Mouse (Mus musculus): ENCODE results near the gene Amigo1. TPM values are rescaled to one million over a fixed set of nuclear protein-coding genes. Genes with fewer than 3 reads are reported as not detected.
A peak's percentile ranks its signal among the peaks of the same experiment; 100 is the strongest.
"Not testable (repeated sequence)": the region's sequence is repeated elsewhere in the genome, so short reads cannot be mapped to it uniquely, and the experiment has no call there.

Amigo1 gene
- total RNA-seq, 2 experiments from 2014 or later, result 36.9 to 37.2 TPM

GRCm38 (mm10) chr3:108206731-108207375 lies 20.7 kb downstream of the Amigo1 start:
- peak in 1 of 2 experiments; percentile 23 for DNase-seq (ENCODE audit: low spot score in 2 of 2)

GRCm38 (mm10) chr3:108209001-108209400 lies 22.9 kb downstream of the Amigo1 start:
- no peak for DNase-seq (ENCODE audit: low spot score in 2 of 2)

DNA sequence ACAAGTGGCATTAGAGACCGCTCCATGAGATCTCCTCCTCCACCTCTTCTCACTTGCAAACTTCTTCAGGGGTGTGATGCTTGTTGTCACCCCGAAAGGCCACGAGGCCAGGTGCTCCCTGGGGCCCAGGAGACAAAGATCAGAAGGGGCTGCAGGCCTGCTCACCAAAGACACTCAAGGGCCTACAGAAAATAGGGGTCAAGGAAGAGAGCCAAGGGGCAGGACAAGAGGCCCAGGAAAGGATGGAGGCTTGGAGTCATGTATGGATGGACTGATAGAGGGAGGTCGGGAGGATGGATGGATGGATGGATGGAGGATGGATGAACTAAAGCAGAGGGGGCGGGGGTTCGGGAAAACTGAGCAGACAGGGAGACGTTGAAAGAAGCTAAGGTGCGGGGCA lies 23.4 kb downstream of the Amigo1 start:
- DNase-seq (ENCODE audit: low spot score in 2 of 2), result no peak

GRCm38 (mm10) chr3:108209946-108210770 lies 24.0 kb downstream of the Amigo1 start:
- peak; percentile 91 to 94 for DNase-seq (ENCODE audit: low spot score in 2 of 2)

- DNase-seq (ENCODE audit: low spot score in 2 of 2), result no peak
Observed at GRCm38 (mm10) chr3:108210771-108211139, 24.6 kb downstream of the Amigo1 start, which contains the start of gene Atxn7l2. TSS of gene Atxn7l2 (minus strand) at chr3:108210934.

- DNase-seq (ENCODE audit: low spot score in 2 of 2), result peak in 1 of 2 experiments; percentile 34
Observed at GRCm38 (mm10) chr3:108211845-108212244, 25.7 kb downstream of the Amigo1 start.

DNA sequence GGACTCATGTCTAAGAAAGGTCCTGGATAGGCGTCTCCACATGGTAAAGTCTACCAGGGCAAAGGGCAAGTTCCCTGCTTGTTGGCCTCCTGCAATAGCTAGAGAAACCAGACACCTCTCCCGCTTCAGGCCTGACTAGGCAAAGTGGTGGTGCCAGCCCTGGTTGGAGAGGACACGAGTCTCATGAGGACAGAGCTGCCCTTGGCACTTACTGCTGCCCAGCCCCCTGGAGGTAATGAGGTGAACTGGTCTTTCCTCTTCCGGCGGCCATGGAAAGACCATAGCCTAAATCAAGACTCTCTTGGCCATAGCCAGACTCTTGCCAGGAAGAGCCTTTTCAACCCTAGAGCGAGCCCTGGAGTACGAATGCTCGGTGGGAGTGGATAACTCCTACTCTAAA lies 26.3 kb downstream of the Amigo1 start:
- peak in 1 of 2 experiments; percentile 12 for DNase-seq (ENCODE audit: low spot score in 2 of 2)

DNA sequence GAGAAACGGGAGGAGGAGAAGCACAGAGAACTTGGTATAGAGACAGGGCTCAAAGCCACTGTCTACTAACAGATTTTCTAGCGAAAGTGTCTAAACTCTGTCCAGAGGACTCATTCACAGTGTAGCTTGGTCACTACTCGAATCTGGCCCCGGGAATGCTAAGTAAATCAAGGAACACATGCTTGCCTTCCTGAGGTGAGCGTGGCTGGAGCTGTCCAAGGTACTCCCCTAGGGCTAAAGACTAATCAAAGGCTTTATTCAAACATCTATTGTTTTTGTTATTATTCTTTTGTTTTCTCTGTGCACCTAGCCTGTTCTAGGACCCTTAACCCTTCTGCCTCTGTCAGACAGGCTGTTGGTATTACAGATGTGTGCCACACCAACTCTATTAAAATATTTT lies 28.6 kb downstream of the Amigo1 start:
- DNase-seq (ENCODE audit: low spot score in 2 of 2), result no peak

- no peak for DNase-seq (ENCODE audit: low spot score in 2 of 2)
Observed at GRCm38 (mm10) chr3:108220661-108221060, 34.5 kb downstream of the Amigo1 start.

- peak in 1 of 2 experiments; percentile 14 for DNase-seq (ENCODE audit: low spot score in 2 of 2)
Observed at GRCm38 (mm10) chr3:108225711-108226557, 39.8 kb downstream of the Amigo1 start.

DNA sequence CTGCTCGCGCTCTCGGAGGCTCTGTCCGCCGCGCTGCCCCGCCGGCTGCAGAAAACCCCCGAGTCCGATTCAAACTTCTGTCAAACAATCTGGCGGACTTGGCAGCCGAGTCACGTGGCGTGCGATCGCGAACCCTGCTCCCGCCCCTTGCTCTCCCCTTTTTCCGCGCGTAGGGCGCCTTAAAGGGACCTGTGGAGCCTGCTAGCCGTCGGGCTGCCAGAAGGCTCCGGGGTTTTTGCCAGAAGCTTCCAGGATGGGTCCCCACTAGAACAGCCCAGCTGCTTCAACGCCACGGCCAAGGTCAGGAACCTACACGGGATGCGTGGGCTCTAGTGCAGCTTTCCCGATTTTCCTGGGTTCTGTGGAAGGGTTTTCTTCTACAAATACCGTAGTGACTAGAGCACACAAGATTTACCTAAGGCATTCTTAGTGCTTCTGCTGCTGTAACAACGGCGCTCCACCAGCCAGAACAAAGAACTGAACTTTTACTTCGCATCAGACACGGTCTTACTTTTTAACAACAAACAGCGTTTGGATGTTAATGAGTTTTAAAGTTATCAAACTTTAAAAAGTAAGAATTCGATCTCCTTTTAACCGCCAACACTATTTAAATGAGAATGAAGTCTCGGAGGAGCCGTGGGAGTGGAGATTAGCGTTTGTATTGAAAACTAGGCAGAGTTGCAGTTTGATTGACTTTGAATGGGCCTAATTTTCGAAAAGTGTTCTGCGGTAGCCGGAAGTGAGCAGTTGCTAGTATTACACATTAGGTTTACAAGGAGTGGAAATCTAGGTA lies 40.6 kb downstream of the Amigo1 start, which contains the start of gene Sypl2:
Sypl2 (minus strand) TSS at position 91 of the 793 bp plus-strand sequence.
- peak; percentile 30 to 52 for DNase-seq (ENCODE audit: low spot score in 2 of 2)

DNA sequence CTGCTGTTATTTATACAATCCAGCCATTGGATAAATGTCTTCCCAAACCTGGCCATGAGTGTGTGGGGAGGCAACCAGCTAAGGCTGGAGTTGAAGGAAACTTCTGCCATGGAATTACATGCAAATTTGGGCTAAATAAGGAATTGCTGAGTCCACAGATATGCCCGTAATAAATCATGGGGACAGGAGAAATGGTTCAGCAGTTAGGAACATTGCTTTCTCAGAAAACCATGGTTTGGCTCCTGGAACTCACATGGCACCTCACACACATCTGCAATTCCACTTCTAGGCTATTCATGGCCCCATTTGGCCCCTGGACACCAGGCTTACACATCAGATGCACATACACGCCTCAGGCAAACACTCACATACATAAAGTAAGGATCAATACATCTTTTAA lies 41.4 kb downstream of the Amigo1 start:
- DNase-seq (ENCODE audit: low spot score in 2 of 2), result no peak

DNA sequence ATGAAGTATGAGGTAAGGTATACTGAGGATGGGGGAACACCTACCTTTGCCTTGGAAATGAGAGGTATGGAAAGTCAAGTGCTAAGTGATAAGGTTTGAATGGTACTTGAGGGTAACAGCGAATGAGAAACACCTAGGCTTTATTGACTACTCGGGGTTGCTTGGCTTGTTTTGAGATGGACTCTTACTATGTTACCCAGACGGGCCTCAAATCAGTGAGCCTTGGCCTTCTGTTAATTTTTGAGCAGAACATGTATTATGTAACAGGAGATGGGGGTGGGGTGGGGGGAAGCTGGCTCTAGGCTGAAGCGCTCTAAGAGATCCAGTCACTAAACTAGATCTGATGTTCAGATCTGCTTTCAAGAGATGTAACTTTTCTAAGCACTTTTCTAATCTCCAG lies 45.5 kb downstream of the Amigo1 start:
- DNase-seq (ENCODE audit: low spot score in 2 of 2), result no peak

GRCm38 (mm10) chr3:108237474-108238102 lies 51.5 kb downstream of the Amigo1 start:
- DNase-seq (ENCODE audit: low spot score in 2 of 2), result not testable (repeated sequence)

- DNase-seq (ENCODE audit: low spot score in 2 of 2), result no peak
Observed at GRCm38 (mm10) chr3:108241243-108241839, 55.2 kb downstream of the Amigo1 start.

Other genes starting within 250 kb of the Amigo1 start
- gene Gstm6, start 242.6 kb upstream of the Amigo1 start, total RNA-seq (2021), result 10 to 100 TPM in 1 of 2 experiments, 1 to 10 TPM in 1; 8.8 to 12.0 TPM
- not detected for gene Gstm3, start 217.1 kb upstream of the Amigo1 start, total RNA-seq (2021)
- 1 to 10 TPM; 2.3 to 4.0 TPM for gene Gstm2, start 199.9 kb upstream of the Amigo1 start, total RNA-seq (2021)
- gene Gstm1, start 168.4 kb upstream of the Amigo1 start, total RNA-seq (2021), result 100 to 1,000 TPM in 1 of 2 experiments, 10 to 100 TPM in 1; 94.4 to 102 TPM
- 10 to 100 TPM; 13.4 TPM for gene Gstm4, start 141.4 kb upstream of the Amigo1 start, total RNA-seq (2021)
- gene Ampd2, start 99.7 kb upstream of the Amigo1 start, total RNA-seq (2021), result 10 to 100 TPM; 48.4 to 58.8 TPM
- gene Gnat2, start 93.5 kb upstream of the Amigo1 start, total RNA-seq (2021), result not detected
- gene Gnai3, start 40.2 kb upstream of the Amigo1 start, total RNA-seq (2021), result 10 to 100 TPM; 54.7 to 59.4 TPM
- 10 to 100 TPM; 14.5 to 15.0 TPM for gene Gpr61, start 31.5 kb upstream of the Amigo1 start, total RNA-seq (2021)
- gene Cyb561d1, start 14.9 kb downstream of the Amigo1 start, total RNA-seq (2021), result 10 to 100 TPM; 10.6 to 11.2 TPM
- gene Atxn7l2, start 24.6 kb downstream of the Amigo1 start, total RNA-seq (2021), result 10 to 100 TPM; 21.1 to 26.1 TPM
- 1 to 10 TPM; 1.2 to 1.6 TPM for gene Sypl2, start 40.3 kb downstream of the Amigo1 start, total RNA-seq (2021)
- gene Psma5, start 70.6 kb downstream of the Amigo1 start, total RNA-seq (2021), result 10 to 100 TPM; 84.5 to 91.8 TPM
- gene Sort1, start 97.7 kb downstream of the Amigo1 start, total RNA-seq (2021), result 100 to 1,000 TPM; 181 to 182 TPM
- gene Mybphl, start 178.6 kb downstream of the Amigo1 start, total RNA-seq (2021), result under 1 TPM in 1 of 2 experiments, not detected in 1; 0.36 TPM
- 10 to 100 TPM; 12.5 to 12.8 TPM for gene Psrc1, start 197.5 kb downstream of the Amigo1 start, total RNA-seq (2021)
- 100 to 1,000 TPM; 177 to 179 TPM for gene Celsr2, start 229.2 kb downstream of the Amigo1 start, total RNA-seq (2021)

All from layer of hippocampus, postnatal 10 days (tissue).